In genomic region chr2:164960716-164961441, GRCm38 (mm10) we compare ENCODE assay signal across 8 mouse cellular contexts. TPM values are rescaled to one million over a fixed set of nuclear protein-coding genes. Genes with fewer than 3 reads are reported as not detected.
DNase-seq lines count a peak whose midpoint lies in the region; ATAC-seq lines count a peak whose summit lies in the region.

Slc12a5 (plus strand) TSS chr2:164960802.

- peak within 1 kb of the TSS; percentile 67 for H3K4me3 ChIP-seq in embryonic facial prominence, embryonic 12.5 days
- peak within 1 kb of the TSS; percentile 64 for H3K4me3 ChIP-seq in hindbrain, embryonic 12.5 days

- peak within 1 kb of the TSS; percentile 63 for H3K9ac ChIP-seq in embryonic facial prominence, embryonic 12.5 days
- peak within 1 kb of the TSS; percentile 66 for H3K9ac ChIP-seq in hindbrain, embryonic 12.5 days

- H3K4me2 ChIP-seq in embryonic facial prominence, embryonic 12.5 days (replicated peaks), result peak within 1 kb of the TSS; percentile 73
- H3K4me2 ChIP-seq in hindbrain, embryonic 12.5 days (replicated peaks), result peak within 1 kb of the TSS; percentile 70

- WGBS in embryonic facial prominence, embryonic 12.5 days, result 2% methylated on average over 47 of the region's 54 CpGs
- 1% methylated on average over 36 of the region's 54 CpGs for WGBS in hindbrain, embryonic 12.5 days

- no peaks in the 10 kb centered on the region for H3K9me3 ChIP-seq in embryonic facial prominence, embryonic 12.5 days
- H3K9me3 ChIP-seq in hindbrain, embryonic 12.5 days (replicated peaks), result no peaks in the 10 kb centered on the region

- peaks cover 16% of the 10 kb centered on the region for H3K4me1 ChIP-seq in embryonic facial prominence, embryonic 12.5 days
- peaks cover 33% of the 10 kb centered on the region for H3K4me1 ChIP-seq in hindbrain, embryonic 12.5 days

- ATAC-seq in embryonic facial prominence, embryonic 12.5 days (ENCODE audit: insufficient number of reproducible peaks, insufficient read depth, low FRiP score, low TSS enrichment), result peak; percentile 41; the same call in 1 of the 2 replicates
- peak; percentile 38 for ATAC-seq in hindbrain, embryonic 12.5 days (ENCODE audit: low FRiP score)

- H3K27me3 ChIP-seq in embryonic facial prominence, embryonic 12.5 days, result peaks cover 20% of the 10 kb centered on the region
- peaks cover 6% of the 10 kb centered on the region; the same call in 1 of the 2 replicates for H3K27me3 ChIP-seq in hindbrain, embryonic 12.5 days

- H3K27ac ChIP-seq in embryonic facial prominence, embryonic 12.5 days, result no peak within 1 kb of the TSS
- 0 out of 2 replicates have a peak within 1 kb of the TSS, but pooled peaks have one; percentile 48 for H3K27ac ChIP-seq in hindbrain, embryonic 12.5 days

- peak; percentile 95 for DNase-seq in heart, adult 11 months
- DNase-seq in heart, adult 8-10 months (ENCODE audit: low spot score), result no peak
- DNase-seq in adrenal gland, postnatal 10 days, result peak; percentile 81
- DNase-seq in layer of hippocampus, postnatal 25 days (ENCODE audit: extremely low spot score in 1 of 2, low spot score in 1 of 2), result peak; percentile 49 to 61
- peak; percentile 42 for DNase-seq in lung, postnatal 25 days (ENCODE audit: low spot score)
- peak; percentile 76 for DNase-seq in right cerebral cortex, postnatal 25 days

- H3K36me3 ChIP-seq in embryonic facial prominence, embryonic 12.5 days, result no peaks in the 10 kb centered on the region
- H3K36me3 ChIP-seq in hindbrain, embryonic 12.5 days, result no peaks in the 10 kb centered on the region

RNA-seq across cellular contexts. Expression of gene Slc12a5, which starts in this region (rescaled TPM):
- total RNA-seq in heart, adult 8-10 months (2022), result 1 to 10 TPM; 1.2 to 4.2 (median 2.8) TPM
- 1 to 10 TPM; 4.5 to 7.7 TPM for total RNA-seq in adrenal gland, postnatal 10 days (2021)
- polyA plus RNA-seq in embryonic facial prominence, embryonic 12.5 days (2016; fragmentation: Nextera tagmentation; extraction: Ambion mirVana), result 1.9 and 2.0 TPM in 2 replicates
- 12.7 and 16.1 TPM in 2 replicates for polyA plus RNA-seq in hindbrain, embryonic 12.5 days (2016; fragmentation: Nextera tagmentation; extraction: Ambion mirVana)
- total RNA-seq in layer of hippocampus, postnatal 25 days (2021), result 100 to 1,000 TPM; 366 to 382 TPM

Comparison
In these comparisons a context has a peak if more than half of its experiments do, and no peak if none do; other contexts are left out.
1. RNA of gene Slc12a5 (total RNA-seq): 366 to 382 TPM in layer of hippocampus, postnatal 25 days; 4.5 to 7.7 TPM in adrenal gland, postnatal 10 days and 1.2 to 4.2 TPM in heart, adult 8-10 months; every median in the first group is over 10 times any median in the second.